Mouse (Mus musculus): ENCODE results near the gene Cic. TPM values are rescaled to one million over a fixed set of nuclear protein-coding genes. Genes with fewer than 3 reads are reported as not detected.
A peak's percentile ranks its signal among the peaks of the same experiment; 100 is the strongest.
"Not testable (repeated sequence)": the region's sequence is repeated elsewhere in the genome, so short reads cannot be mapped to it uniquely, and the experiment has no call there.

Cic gene
- total RNA-seq, 4 experiments from 2014 or later: 118 to 195 (median 151) TPM

DNA sequence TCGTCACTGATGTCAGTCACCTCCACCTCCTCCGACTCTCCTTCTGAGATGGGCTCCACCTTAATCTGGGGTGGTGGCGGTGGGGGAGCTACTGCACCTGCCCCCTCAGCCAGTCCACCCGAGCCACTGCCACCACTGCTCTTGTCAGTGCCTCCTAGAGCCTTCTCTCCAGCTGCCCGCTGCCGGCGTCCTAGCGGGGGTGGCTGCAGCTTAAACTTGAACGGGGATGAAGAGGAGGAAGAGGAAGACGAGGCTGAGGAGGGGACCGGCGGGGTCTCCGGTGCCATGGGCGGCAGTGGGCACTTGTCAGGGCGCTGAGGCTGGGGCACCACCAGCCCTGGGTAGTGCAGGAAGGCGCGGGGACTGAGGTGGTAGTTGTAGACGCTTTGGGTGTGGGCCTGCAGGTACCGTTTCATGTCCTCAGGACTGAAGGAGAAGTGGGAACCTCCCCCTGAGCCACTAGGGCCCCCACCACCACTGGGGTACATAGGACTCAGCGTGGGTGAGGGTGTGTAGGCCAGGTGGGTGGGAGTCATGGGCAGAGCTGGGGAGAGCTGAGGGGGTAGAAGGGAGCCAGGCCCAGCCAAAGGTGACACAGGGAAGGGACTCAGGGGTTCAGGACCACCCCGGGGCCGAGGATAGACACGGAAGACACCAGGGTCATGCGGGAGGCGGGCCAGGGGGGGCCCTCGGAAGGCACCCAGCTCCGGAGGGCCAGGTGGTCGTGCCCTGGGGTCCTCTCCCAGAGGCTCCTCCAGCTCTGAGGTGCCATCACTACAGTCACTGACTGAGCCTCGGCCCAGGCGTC lies 22.7 kb upstream of the Cic start:
- no peak for DNase-seq

DNA sequence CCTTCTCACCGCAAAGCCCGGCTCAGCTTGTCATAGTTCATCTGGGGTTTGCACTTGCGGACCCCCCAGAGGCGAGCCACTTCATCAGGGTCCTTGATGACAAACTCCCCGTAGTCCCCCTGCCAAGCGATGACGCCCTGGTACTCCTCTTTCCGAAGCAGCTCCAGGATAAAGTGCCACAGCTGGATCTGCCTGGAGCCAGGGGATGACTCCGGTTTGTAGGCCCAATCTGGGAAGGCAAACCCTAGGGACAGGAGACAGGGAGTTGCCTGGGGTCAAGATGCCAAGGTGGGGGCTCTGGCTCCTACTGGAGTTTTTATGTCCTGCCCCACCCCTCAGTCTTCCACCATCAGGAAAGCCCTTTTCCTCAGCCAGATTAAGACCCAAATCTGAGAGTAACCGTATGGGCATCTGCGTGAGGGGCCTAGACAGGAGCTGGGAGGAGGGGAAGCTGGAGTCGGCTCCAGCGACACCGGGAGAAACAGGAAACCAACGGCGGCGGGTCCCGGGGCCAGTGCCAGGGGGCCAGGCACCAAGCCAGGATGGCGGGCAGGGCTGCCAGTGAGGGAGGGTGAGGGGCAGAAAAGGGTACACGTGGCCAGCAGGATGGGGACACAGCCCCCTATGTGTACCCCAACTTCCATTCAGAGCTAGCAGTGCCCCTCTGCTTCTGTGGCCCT lies 21.3 kb upstream of the Cic start:
- DNase-seq: no peak

- no peak for DNase-seq
Observed at GRCm38 (mm10) chr7:25246759-25247137, 20.8 kb upstream of the Cic start.

DNA sequence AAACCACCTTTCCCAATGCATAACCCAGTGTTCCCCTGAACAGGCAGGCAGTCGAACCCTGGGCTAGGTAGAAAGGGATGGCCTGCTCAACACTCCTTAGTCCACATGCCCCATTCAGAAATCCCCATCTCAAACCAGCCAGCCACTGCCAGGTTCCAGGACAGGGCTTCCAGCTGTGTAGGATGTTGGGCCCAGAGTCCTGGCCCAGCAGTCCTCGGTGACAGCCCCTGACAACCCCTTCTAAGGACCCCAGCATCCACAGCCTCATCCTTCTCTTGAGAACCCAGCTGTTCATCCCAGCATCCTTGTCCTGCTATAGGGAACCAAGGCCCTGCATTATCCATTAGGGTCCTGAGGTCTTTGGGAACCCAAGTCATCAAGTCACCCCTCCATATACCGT lies 20.0 kb upstream of the Cic start:
- no peak for DNase-seq

GRCm38 (mm10) chr7:25248018-25248647 lies 19.4 kb upstream of the Cic start:
- no peak for DNase-seq

GRCm38 (mm10) chr7:25248846-25249313 lies 18.6 kb upstream of the Cic start:
- no peak for DNase-seq

DNA sequence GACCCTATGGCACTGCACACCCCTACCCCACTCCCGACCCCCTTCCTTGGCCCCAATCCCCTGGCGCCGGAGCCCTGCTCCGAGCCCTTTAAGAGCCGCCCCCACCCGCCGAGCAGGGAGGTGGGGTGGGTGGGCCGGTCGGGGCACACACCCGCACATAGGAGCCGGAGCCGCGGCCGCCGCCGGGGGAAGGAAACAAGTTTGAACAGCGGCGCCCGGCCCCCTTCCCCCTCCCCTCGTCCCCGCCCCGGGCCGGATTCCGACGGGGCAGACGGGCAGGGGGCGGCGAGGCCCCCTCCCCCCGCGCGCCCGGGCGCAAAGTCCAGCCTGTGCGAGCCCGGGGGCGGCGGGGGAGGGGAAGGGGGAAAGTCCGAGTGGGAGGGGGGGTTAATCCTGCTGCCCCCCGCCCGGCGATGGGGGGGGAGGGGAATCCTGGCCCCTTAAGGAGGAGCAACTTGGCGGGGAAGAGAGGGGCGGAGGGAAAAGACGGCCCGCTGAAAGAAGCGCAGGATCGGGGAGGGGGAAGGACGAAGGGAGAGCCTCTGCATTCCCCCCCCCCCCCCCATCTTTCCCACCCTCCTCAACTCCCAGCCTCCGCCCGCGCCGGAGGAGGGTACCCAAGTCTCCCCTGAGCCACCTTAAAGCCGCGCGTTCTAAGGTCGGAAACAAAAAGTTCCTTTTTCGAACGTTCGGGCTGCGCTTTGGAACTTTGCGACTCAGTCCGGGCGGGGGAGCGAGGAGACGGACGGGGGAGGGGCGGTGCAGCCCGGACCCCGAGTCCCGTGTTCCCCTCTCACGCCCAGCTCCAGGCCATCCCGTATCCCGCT lies 18.0 kb upstream of the Cic start:
- DNase-seq: peak; percentile 67

DNA sequence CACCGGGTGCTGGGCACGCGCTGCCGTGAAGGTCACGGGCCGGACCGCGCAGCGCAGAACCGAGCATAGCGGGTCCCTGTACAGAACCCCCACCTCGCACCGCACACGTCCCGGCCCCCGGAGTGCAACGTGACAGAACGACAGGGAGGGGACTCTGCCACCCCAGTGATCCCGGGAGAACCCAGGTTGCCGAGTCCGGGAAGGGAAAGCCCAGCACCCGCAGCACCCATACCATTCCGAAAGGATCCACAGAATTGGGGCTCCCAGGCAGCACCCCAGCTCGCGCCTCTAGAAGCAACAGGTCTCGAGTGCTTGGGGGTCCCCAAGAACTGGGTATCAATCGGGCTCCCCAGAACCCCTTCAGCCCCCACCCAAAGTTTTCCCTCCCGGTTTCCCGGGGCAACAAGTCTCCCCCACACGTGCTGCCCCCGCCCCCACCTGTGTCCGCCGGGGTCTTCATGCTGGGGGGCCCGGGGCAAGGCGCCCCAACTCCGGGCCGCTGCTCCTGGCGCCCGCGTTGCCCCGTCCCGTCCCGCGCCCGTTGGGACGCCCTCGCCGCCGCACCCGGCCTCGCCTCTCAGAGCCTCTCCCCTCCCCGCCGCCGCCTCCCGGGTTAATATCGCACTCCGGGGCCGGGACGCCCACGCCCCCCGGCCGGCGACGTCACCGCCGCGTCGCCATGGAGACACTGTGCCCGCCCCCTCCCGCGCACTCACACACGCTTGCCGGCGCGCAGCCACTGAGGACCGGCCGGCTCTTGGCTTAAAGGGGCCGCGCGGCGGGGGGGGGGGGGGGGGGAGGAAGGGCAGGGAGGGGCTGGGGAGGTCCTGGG lies 17.1 kb upstream of the Cic start, which contains the start of gene Erf:
Erf (minus strand) TSS at position 621 of the 832 bp plus-strand sequence.
- peak; percentile 92 for DNase-seq

DNA sequence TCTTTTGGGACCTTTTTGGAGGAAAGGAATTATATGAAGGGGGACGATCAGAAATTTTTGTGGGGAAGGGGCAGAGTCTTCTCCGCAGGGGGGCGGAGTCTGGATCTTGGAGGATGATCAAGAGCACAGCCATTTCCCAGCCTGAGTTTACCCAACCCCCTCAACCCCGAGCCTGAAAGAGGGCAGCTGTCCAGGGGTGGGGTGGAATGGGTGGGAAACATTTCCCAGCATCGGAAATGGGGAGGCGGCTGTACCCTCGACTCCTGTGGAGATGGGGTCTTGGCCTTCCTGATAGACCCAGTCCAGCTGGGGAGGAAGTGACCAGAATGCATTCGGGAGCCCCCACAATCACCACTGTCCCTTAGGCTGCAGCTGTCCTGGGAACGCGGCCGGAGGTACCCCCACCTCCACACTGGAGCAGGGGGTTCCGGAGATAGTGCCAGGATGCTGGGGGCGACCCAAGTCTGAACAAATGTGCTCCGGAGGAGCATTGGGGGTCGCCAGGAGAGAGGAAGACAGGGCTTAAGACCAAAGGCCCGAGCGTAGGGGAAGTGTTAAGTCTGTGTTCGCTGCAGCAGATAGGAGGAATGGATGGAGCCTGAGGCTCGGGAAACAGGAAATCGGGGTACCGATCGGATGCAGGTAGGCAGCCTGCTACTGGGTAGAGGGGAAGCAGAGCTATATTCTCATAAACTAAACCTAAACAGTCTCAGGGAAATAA lies 16.3 kb upstream of the Cic start:
- DNase-seq: no peak

- no peak for DNase-seq
Observed at GRCm38 (mm10) chr7:25251822-25252221, 15.7 kb upstream of the Cic start.

DNA sequence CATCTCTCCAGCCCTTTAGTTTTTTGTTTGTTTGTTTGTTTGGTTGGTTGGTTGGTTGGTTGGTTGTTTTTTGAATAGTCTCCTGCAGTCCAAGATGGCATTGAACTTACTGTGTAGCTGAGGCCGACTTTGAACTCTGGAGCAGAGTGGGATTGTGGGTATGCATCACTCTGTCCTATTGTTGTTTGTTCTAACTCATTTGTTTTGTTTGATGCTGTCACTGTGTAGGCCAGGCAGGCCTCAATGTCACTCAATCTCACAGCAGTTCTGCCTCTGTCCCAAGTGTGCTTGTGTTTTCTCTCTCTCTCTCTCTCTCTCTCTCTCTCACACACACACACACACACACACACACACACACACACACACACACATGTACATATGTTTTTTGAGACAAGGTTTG lies 5.6 kb upstream of the Cic start:
- no peak for DNase-seq

GRCm38 (mm10) chr7:25263968-25264870 lies 3.3 kb upstream of the Cic start:
- no peak for DNase-seq

DNA sequence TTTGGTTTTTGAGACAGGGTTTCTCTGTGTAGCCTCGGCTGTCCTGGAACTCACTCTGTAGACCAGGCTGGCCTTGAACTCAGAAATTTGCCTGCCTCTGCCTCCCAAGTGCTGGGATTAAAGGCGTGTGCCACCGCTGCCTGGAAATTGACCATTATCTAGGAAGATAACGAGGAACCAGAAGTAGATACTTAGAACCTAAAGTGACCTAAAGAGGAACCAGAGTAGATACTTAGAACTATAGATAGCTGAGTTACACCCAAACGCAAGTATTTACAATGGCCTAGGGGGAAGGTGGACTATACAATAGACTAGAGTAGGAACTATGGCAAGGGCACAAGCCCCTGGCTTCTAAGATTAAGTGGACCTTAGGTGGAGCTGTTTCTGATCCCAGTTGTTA lies 1.8 kb upstream of the Cic start:
- not testable (repeated sequence) for DNase-seq

GRCm38 (mm10) chr7:25266180-25266962 lies 1.1 kb upstream of the Cic start:
- no peak for DNase-seq

- peak; percentile 100 for DNase-seq
Observed at GRCm38 (mm10) chr7:25267751-25268463, 403 bp downstream of the Cic start.

GRCm38 (mm10) chr7:25268588-25268987 lies 1.1 kb downstream of the Cic start:
- DNase-seq: no peak

- DNase-seq: no peak
Observed at GRCm38 (mm10) chr7:25269029-25269428, 1.5 kb downstream of the Cic start.

Data from adrenal gland, adult 8-10 months (tissue).